Mouse (Mus musculus) granulocyte monocyte progenitor cell, adult 5-6 weeks (primary cell): ENCODE data around the gene Trim15. TPM values are rescaled to one million over a fixed set of nuclear protein-coding genes. Genes with fewer than 3 reads are reported as not detected.

ENCODE experiments used
- ATAC-seq: replicated peaks from 2 replicates; pipeline ENCODE4 v1.8.0; 2016; ENCODE audit warnings: mild to moderate bottlenecking, moderate TSS enrichment, inconsistent platforms; ENCODE audit not compliant: poor library complexity, severe bottlenecking
- total RNA-seq, 2 experiments: library from RNA; stranded (forward) in 1 of 2; stranded (reverse) in 1 of 2; fragments of 200-712, 200-1000 nt in 1 of 2; fragments of >200 nt in 1 of 2; fragmentation: Nextera tagmentation in 1 of 2; gene quantifications; 2 replicates each; pipeline ENCODE4 v1.2.3; 2014 to 2017

The Trim15 gene
- total RNA-seq, 2 experiments from 2014 or later: not detected

DNA sequence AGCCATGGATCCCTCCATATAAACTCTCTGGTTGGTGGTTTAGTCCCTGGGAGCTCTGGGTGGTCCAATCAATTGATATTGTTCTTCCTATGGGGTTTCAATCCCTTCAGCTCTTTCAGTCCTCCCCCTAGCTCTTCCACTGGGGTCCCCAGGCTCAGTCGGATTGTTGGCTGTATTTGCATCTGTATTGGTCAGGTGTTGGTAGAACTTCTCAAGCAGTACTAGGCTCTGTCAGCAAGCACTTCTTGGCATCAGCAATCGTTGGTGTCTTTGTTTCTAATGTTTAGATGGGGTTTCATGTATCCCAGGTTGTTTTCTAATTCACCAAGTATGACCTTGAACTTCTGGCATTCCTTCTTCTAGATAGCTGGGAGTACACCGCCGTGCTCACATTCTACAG lies 34.3 kb downstream of the Trim15 start:
- no peak for ATAC-seq

DNA sequence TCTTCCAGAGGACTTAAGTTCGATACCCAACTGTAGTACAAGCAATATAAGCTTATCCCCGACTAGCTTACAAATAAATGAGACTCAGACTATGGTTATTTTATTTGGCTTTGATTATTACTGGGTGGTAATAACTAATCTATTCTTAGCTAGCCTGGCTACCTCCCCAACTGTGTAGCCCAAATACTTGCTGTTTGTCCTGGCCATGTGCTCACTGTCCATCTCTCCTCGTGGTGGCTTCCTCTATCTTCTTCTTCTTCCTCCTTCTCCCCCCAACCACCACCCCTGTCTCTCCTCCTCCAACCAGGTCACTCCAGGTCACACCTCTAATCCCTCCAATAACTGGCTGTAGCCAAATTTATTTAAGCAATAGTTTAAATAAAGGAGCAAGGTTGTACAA lies 36.5 kb downstream of the Trim15 start:
- no peak for ATAC-seq

DNA sequence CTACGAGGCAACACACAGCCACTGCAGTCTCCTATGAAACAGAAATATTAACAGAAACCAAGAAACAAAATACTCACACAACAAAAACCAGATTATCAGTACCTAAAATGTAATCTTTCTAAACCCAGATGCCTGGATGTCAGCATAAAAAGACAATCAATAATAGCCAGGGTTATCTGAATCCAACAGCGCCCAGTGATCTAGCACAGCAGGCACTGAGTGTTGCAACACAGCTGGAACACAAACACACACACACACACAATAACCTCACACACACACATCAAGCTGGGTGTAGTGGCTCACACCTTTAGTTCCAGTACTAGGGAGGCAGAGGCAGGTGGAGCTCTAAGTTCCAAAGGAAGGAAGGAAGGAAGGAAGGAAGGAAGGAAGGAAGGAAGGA lies 38.5 kb downstream of the Trim15 start:
- ATAC-seq: no peak

DNA sequence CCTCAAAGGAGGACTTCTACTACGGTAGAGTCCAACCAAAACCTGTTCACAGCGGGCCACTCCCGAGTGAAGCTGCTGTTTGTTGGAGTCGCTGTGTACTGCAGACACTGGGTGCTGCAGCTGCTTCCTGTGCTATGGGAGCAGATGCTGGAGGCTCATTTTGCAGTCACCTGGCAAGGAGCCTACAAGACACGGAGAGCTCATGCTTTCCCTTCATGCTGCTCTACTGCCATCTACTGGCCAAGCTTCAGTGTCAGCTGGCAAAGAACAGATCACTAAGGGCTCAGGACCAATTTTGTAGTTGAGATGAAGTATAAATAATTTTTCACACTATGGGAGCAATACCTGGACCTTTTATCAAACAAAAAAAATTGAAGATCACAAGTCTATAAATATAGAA lies 41.0 kb downstream of the Trim15 start:
- peak; percentile 87 for ATAC-seq

DNA sequence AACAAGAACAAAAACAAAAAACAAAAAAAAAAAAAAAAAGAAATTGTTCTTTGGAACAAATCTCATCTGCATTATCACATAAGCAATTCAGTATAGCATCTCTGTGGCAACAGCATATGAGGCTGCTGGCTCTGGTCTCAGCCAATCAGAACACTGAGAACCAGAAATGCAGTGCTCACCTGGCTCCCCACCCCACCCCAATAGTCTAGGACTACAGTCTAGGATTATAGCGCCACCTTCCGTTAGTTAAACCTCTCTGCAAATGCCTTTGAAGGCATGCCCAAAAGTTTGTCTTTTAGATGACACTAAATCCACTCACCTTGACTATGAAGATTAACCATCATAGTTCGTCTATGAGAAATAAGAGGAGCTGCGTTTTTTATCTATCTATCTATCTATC lies 41.5 kb downstream of the Trim15 start:
- peak; percentile 50 for ATAC-seq

DNA sequence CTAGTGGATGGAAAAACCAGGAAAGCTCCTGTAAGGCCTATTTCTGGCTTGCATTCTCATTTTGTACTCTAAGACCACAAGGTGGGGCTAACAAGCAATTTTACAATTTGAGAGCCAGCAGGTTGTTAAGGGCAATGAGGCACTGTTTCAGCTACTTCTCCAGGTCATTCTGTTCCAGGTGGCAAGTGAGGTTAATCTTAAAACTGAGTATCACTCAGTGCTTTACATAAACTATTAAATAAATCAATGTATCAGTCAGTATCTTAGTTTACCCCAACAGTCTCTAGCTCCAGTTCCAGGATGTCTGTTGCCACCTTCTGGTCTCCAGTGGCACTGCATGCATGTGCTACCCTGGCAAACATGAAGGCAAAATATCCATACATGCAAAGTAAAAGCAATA lies 43.0 kb downstream of the Trim15 start:
- ATAC-seq: peak; percentile 73

DNA sequence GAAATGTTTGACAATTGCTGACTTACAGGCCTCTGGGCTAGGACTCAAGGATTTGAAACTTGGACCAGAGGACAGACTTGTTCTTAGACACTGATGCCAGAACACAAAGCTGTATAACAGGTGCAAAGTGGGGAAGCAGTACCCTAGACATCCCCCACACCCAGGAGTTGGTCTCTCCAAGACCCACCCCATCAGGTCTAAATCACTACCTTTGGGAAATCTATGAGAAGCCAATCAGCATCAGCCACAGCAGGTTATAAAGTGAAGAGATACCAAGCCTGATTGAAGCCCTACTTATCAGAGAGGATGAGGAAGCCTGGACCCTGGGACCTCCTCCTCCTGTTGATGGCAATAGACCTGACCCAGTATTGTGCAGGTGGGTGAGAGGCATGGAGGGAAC lies 55.1 kb downstream of the Trim15 start, which contains the start of gene H2-M10.6:
TSS of gene H2-M10.6 (plus strand) at position 301 of the 400 bp plus-strand sequence.
- no peak for ATAC-seq

Other genes with a start within 250 kb of the Trim15 start
- gene H2-M9, start 224.5 kb downstream of the Trim15 start, total RNA-seq (2014; fragmentation: Nextera tagmentation): not detected in 2 replicates
- not detected in 2 replicates for gene H2-M9, start 224.5 kb downstream of the Trim15 start, total RNA-seq (2017)
- gene H2-M1, start 195.0 kb downstream of the Trim15 start, total RNA-seq (2014; fragmentation: Nextera tagmentation): not detected in 2 replicates
- gene H2-M1, start 195.0 kb downstream of the Trim15 start, total RNA-seq (2017): not detected in 2 replicates
- gene H2-M10.5, start 94.3 kb downstream of the Trim15 start, total RNA-seq (2014; fragmentation: Nextera tagmentation): not detected in 2 replicates
- not detected in 2 replicates for gene H2-M10.5, start 94.3 kb downstream of the Trim15 start, total RNA-seq (2017)
- gene H2-M10.6, start 55.0 kb downstream of the Trim15 start, total RNA-seq (2014; fragmentation: Nextera tagmentation): not detected in 2 replicates
- gene H2-M10.6, start 55.0 kb downstream of the Trim15 start, total RNA-seq (2017): not detected in 2 replicates
- gene Trim26, start 30.1 kb downstream of the Trim15 start, total RNA-seq (2014; fragmentation: Nextera tagmentation): 16.1 and 25.1 TPM in 2 replicates
- gene Trim26, start 30.1 kb downstream of the Trim15 start, total RNA-seq (2017): 8.4 and 11.9 TPM in 2 replicates
- gene Trim10, start 2.4 kb upstream of the Trim15 start, total RNA-seq (2014; fragmentation: Nextera tagmentation): not detected in 2 replicates
- gene Trim10, start 2.4 kb upstream of the Trim15 start, total RNA-seq (2017): 0.39 TPM in 1 of 2 replicates, not detected in the other
- not detected in 2 replicates for gene Trim40, start 22.9 kb upstream of the Trim15 start, total RNA-seq (2014; fragmentation: Nextera tagmentation)
- not detected in 2 replicates for gene Trim40, start 22.9 kb upstream of the Trim15 start, total RNA-seq (2017)
- gene Trim31, start 30.9 kb upstream of the Trim15 start, total RNA-seq (2014; fragmentation: Nextera tagmentation): not detected in 2 replicates
- not detected in 2 replicates for gene Trim31, start 30.9 kb upstream of the Trim15 start, total RNA-seq (2017)
- not detected in 2 replicates for gene Rnf39, start 75.7 kb upstream of the Trim15 start, total RNA-seq (2014; fragmentation: Nextera tagmentation)
- gene Rnf39, start 75.7 kb upstream of the Trim15 start, total RNA-seq (2017): not detected in 2 replicates
- 81.0 and 96.9 TPM in 2 replicates for gene Ppp1r11, start 84.5 kb upstream of the Trim15 start, total RNA-seq (2014; fragmentation: Nextera tagmentation)
- 91.6 and 110 TPM in 2 replicates for gene Ppp1r11, start 84.5 kb upstream of the Trim15 start, total RNA-seq (2017)
- gene Znrd1, start 91.3 kb upstream of the Trim15 start, total RNA-seq (2014; fragmentation: Nextera tagmentation): 81.6 and 134 TPM in 2 replicates
- gene Znrd1, start 91.3 kb upstream of the Trim15 start, total RNA-seq (2017): 25.6 and 35.4 TPM in 2 replicates
- 1.1 and 5.5 TPM in 2 replicates for gene Znrd1as, start 91.4 kb upstream of the Trim15 start, total RNA-seq (2014; fragmentation: Nextera tagmentation)
- gene Znrd1as, start 91.4 kb upstream of the Trim15 start, total RNA-seq (2017): 9.1 and 11.2 TPM in 2 replicates
- gene 2410137M14Rik, start 114.0 kb upstream of the Trim15 start, total RNA-seq (2014; fragmentation: Nextera tagmentation): not detected in 2 replicates
- not detected in 2 replicates for gene 2410137M14Rik, start 114.0 kb upstream of the Trim15 start, total RNA-seq (2017)
- gene H2-M5, start 122.3 kb upstream of the Trim15 start, total RNA-seq (2014; fragmentation: Nextera tagmentation): not detected in 2 replicates
- gene H2-M5, start 122.3 kb upstream of the Trim15 start, total RNA-seq (2017): not detected in 2 replicates
- 1.2 TPM in 1 of 2 replicates, not detected in the other for gene Zfp57, start 134.0 kb upstream of the Trim15 start, total RNA-seq (2014; fragmentation: Nextera tagmentation)
- 0.57 TPM in 1 of 2 replicates, not detected in the other for gene Zfp57, start 134.0 kb upstream of the Trim15 start, total RNA-seq (2017)
- gene Mog, start 156.2 kb upstream of the Trim15 start, total RNA-seq (2014; fragmentation: Nextera tagmentation): not detected in 2 replicates
- not detected in 2 replicates for gene Mog, start 156.2 kb upstream of the Trim15 start, total RNA-seq (2017)
- 1.3 and 2.0 TPM in 2 replicates for gene Gabbr1, start 178.8 kb upstream of the Trim15 start, total RNA-seq (2014; fragmentation: Nextera tagmentation)
- 0.57 and 1.7 TPM in 2 replicates for gene Gabbr1, start 178.8 kb upstream of the Trim15 start, total RNA-seq (2017)
- not detected in 2 replicates for gene Olfr90, start 221.3 kb upstream of the Trim15 start, total RNA-seq (2014; fragmentation: Nextera tagmentation)
- gene Olfr90, start 221.3 kb upstream of the Trim15 start, total RNA-seq (2017): not detected in 2 replicates
- not detected in 2 replicates for gene Olfr91, start 231.1 kb upstream of the Trim15 start, total RNA-seq (2014; fragmentation: Nextera tagmentation)
- gene Olfr91, start 231.1 kb upstream of the Trim15 start, total RNA-seq (2017): not detected in 2 replicates